Mouse (Mus musculus) myocyte (in vitro differentiated cells): ENCODE measurements around the gene Plekha8.

Experiments
- E2F4 ChIP-seq: IDR thresholded peaks from one replicate; pipeline ENCODE4 v1.6.1; 2011; ENCODE audit warnings: mild to moderate bottlenecking, control low read depth, moderate library complexity; ENCODE audit not compliant: insufficient read depth
- MAX ChIP-seq: IDR thresholded peaks from one replicate; pipeline ENCODE4 v1.6.1; 2011; ENCODE audit warnings: low read depth, mild to moderate bottlenecking, control low read depth
- MYOD1 ChIP-seq, 3 experiments: IDR thresholded peaks; one replicate each; pipeline ENCODE4 v1.6.1; 2011; ENCODE audit warnings: control low read depth in 2 of 3, low read depth in 2 of 3, mild to moderate bottlenecking in 2 of 3, moderate library complexity in 1 of 3; ENCODE audit not compliant: insufficient read length in 2 of 3, control insufficient read depth in 1 of 3
- MYOG ChIP-seq, 3 experiments: IDR thresholded peaks; one replicate each; pipeline ENCODE4 v1.6.1; 2011; ENCODE audit warnings: control low read depth in 2 of 3, low read depth in 2 of 3, mild to moderate bottlenecking in 2 of 3; ENCODE audit not compliant: insufficient read length in 2 of 3, control insufficient read depth in 1 of 3, insufficient read depth in 1 of 3
- POLR2A ChIP-seq: IDR thresholded peaks from one replicate; pipeline ENCODE4 v1.6.1; 2011; ENCODE audit warnings: low read depth, mild to moderate bottlenecking, control low read depth, moderate library complexity; ENCODE audit not compliant: insufficient read length
- POLR2AphosphoS2 ChIP-seq: IDR thresholded peaks from one replicate; pipeline ENCODE4 v1.6.1; 2011; ENCODE audit warnings: low read depth, control low read depth; ENCODE audit not compliant: insufficient read length
- REST ChIP-seq: IDR thresholded peaks from one replicate; pipeline ENCODE4 v1.6.1; 2011; ENCODE audit warnings: mild to moderate bottlenecking, control low read depth, moderate library complexity; ENCODE audit not compliant: insufficient read depth, insufficient read length
- SRF ChIP-seq: IDR thresholded peaks from one replicate; pipeline ENCODE4 v1.6.1; 2011; ENCODE audit warnings: low read depth; ENCODE audit not compliant: control insufficient read depth, insufficient read length
- TCF12 ChIP-seq: IDR thresholded peaks from one replicate; pipeline ENCODE4 v1.6.1; 2011; ENCODE audit warnings: mild to moderate bottlenecking, control low read depth; ENCODE audit not compliant: poor library complexity, insufficient read depth, severe bottlenecking
- TCF3 ChIP-seq: IDR thresholded peaks from one replicate; pipeline ENCODE4 v1.6.1; 2011; ENCODE audit warnings: low read depth, control low read depth; ENCODE audit not compliant: insufficient read length
- USF1 ChIP-seq: IDR thresholded peaks from one replicate; pipeline ENCODE4 v1.6.1; 2011; ENCODE audit warnings: low read depth, mild to moderate bottlenecking, control low read depth, moderate library complexity

- TF ChIP-seq REST (no peak), POLR2A (no peak), TCF12 (no peak), MYOD1 (IDR thresholded peaks at IDR 0.05; ENCODE audit: control insufficient read depth in 1 of 3, insufficient read length in 2 of 3, low read depth in 2 of 3) (no peak), MAX (no peak), SRF (no peak), E2F4 (no peak), POLR2AphosphoS2 (no peak), USF1 (no peak), MYOG (IDR thresholded peaks at IDR 0.05; ENCODE audit: control insufficient read depth in 1 of 3, insufficient read depth in 1 of 3, insufficient read length in 2 of 3, low read depth in 2 of 3) (no peak), TCF3 (no peak)
Observed at GRCm38 (mm10) chr6:54606241-54606640, 11.3 kb downstream of the Plekha8 start.
